Mouse (Mus musculus): ENCODE measurements at regions not wholly inside any gene's neighbourhood (a gene's known extent, or its start where the extent isn't known, plus 50 kb on each side); places are given as distances from the start of the nearest gene placed in this dataset.

DNA sequence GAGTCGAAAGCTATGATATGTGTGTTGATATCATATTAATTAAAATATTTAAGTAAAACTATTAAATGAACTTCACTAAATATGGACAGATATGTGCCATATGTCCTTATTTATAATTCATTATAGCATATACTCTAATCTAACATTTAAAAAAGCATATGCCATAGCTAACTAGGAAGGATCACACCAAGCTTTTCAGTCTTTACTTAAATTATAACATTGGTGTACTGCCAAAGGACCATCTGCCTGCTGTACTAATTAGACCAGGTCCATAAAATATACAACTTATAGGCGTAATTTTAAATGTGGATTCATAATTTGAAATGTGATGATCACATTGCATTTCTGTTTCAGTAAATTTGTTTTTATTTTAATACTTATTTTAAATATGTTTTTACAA, 651.9 kb upstream of the Klhl1 start:
- Histone ChIP-seq H3K9ac (replicated peaks; ENCODE audit: low read depth) (no peak overlapping the region), H3K4me3 (ENCODE audit: low read depth, low read length) (no peak overlapping the region), H3K27ac (ENCODE audit: low read length) (no peak overlapping the region), H3K9me3 (ENCODE audit: low read length) (no peaks in the 10 kb centered on the region), H3K4me1 (ENCODE audit: insufficient read depth, low read depth, low read length) (no peaks in the 10 kb centered on the region), H3K4me2 (replicated peaks; ENCODE audit: low read depth, low read length) (no peak overlapping the region), H3K36me3 (ENCODE audit: insufficient read depth, low read length) (no peaks in the 10 kb centered on the region), H3K27me3 (replicated peaks; ENCODE audit: insufficient read depth, low read length) (no peaks in the 10 kb centered on the region)
- ATAC-seq (no peak), DNase-seq (ENCODE audit: low spot score) (no peak)
- TF ChIP-seq EP300 (IDR thresholded peaks at IDR 0.05) (no peak), CTCF (IDR thresholded peaks at IDR 0.05) (no peak)
- WGBS = 86% methylated on average over 2 of the region's 2 CpGs

DNA sequence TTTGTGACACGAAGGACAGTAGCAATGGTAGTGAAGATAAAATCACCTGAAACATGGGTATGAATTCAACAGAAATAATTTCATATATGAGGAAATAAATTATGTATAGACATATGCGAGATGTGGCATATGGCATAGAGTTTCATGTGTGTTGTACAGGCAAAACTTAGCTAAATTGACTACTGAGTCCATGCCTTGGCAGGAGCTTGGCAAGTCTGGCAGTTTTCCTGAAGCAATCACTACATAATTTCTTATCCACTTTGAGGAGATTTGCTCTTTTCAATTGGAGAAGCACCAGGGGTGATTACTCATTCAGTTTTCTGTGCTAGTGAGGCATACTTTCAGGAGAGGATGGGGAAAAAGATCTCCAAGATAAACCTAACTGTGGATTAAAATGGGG, 646.9 kb upstream of the Klhl1 start:
- 86% methylated on average over 2 of the region's 2 CpGs for WGBS
- no peak overlapping the region for H3K27ac ChIP-seq (ENCODE audit: low read length)
- DNase-seq (ENCODE audit: low spot score) (no peak), ATAC-seq (no peak)
- no peaks in the 10 kb centered on the region for H3K27me3 ChIP-seq (replicated peaks; ENCODE audit: insufficient read depth, low read length)
- H3K4me2 ChIP-seq (replicated peaks; ENCODE audit: low read depth, low read length) = no peak overlapping the region
- H3K4me1 ChIP-seq (ENCODE audit: insufficient read depth, low read depth, low read length) = no peaks in the 10 kb centered on the region
- no peak overlapping the region for H3K9ac ChIP-seq (replicated peaks; ENCODE audit: low read depth)
- H3K4me3 ChIP-seq (ENCODE audit: low read depth, low read length) = no peak overlapping the region
- no peaks in the 10 kb centered on the region for H3K36me3 ChIP-seq (ENCODE audit: insufficient read depth, low read length)
- H3K9me3 ChIP-seq (ENCODE audit: low read length) = no peaks in the 10 kb centered on the region
- TF ChIP-seq EP300 (IDR thresholded peaks at IDR 0.05) = no peak
- no peak for TF ChIP-seq CTCF (IDR thresholded peaks at IDR 0.05)

DNA sequence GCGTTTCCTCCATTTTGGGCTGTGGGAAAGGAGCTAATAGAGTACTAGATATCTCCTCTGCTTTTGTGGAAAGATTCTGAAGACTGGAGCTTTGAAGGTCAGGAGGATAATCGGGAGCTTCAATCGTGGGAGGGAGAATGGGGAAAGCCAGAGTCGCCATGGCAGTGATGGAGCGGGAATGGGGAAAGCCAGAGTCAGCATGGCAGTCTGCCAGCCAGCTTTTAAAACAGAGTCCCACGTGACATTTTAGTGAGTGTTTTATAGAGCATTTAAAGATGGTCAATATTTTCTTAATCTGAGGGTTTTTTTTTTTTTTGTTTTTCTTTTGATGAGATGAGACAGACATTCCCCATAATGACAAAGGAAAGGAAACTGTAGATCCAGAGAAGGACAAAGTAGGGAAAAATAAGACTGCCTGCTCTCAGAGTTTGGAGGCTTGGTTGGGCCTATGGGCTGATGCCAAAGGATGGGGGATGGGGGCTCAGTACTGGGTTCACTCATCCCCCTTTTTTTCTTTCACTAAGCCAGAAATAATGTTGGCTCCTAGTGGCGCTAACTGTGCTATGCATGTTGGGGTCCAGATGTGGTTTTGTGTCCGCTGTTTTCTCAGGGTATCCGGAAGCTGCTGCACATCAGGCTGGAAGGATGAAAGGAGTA, 630.2 kb upstream of the Klhl1 start:
- no peak for ATAC-seq

DNA sequence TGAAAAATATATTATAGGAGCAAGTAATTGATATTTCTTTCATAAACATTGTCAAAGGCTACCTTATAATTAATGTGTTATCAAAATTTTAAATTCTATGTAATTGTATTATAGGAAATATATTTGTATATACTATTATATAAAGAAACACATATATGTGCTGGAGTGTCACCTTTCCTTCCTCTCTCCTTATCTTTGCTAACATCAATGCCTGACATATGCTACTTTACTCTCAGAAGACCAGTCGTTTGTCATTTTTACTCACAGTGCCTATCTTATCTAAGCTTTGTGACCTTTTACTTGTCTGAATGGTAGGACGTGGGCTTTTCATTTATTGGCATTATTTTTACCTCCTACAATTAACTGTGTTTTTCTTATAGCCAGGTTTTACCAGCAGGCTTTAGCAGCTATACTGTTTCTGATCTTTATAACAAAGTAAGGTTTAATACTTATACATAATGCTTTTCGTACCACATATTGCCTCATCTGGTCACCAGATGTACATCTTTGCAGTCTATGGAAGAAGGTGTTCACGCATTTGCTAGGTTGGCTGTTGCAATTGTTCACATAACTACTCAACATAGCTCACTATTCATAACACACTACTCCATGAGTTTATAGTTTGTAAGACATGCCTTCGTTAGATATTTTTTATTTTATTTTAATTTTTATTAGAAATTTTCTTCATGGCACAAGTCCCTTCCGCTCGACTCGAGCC, 597.2 kb upstream of the Klhl1 start:
- DNase-seq (ENCODE audit: low spot score) (no peak), ATAC-seq (no peak)
- Histone ChIP-seq H3K27ac (ENCODE audit: low read length) (no peak overlapping the region), H3K9me3 (ENCODE audit: low read length) (no peaks in the 10 kb centered on the region), H3K36me3 (ENCODE audit: insufficient read depth, low read length) (no peaks in the 10 kb centered on the region), H3K9ac (replicated peaks; ENCODE audit: low read depth) (no peak overlapping the region), H3K4me2 (replicated peaks; ENCODE audit: low read depth, low read length) (no peak overlapping the region), H3K27me3 (replicated peaks; ENCODE audit: insufficient read depth, low read length) (no peaks in the 10 kb centered on the region), H3K4me3 (ENCODE audit: low read depth, low read length) (no peak overlapping the region), H3K4me1 (ENCODE audit: insufficient read depth, low read depth, low read length) (no peaks in the 10 kb centered on the region)
- 76% methylated on average over 8 of the region's 8 CpGs for WGBS
- no peak for TF ChIP-seq CTCF (IDR thresholded peaks at IDR 0.05)
- TF ChIP-seq EP300 (IDR thresholded peaks at IDR 0.05) = no peak

More for the DNA sequence above, 630.2 kb upstream of the Klhl1 start:
- no peaks in the 10 kb centered on the region for H3K36me3 ChIP-seq (ENCODE audit: insufficient read depth, low read length)
- H3K4me2 ChIP-seq (replicated peaks; ENCODE audit: low read depth, low read length) = no peak overlapping the region
- no peaks in the 10 kb centered on the region for H3K27me3 ChIP-seq (replicated peaks; ENCODE audit: insufficient read depth, low read length)
- H3K27ac ChIP-seq (ENCODE audit: low read length) = no peak overlapping the region
- DNase-seq (ENCODE audit: low spot score) = no peak
- TF ChIP-seq CTCF (IDR thresholded peaks at IDR 0.05) = no peak
- TF ChIP-seq EP300 (IDR thresholded peaks at IDR 0.05) = no peak
- WGBS = 70% methylated on average over 9 of the region's 9 CpGs
- H3K4me1 ChIP-seq (ENCODE audit: insufficient read depth, low read depth, low read length) = no peaks in the 10 kb centered on the region
- no peaks in the 10 kb centered on the region for H3K9me3 ChIP-seq (ENCODE audit: low read length)
- no peak overlapping the region for H3K4me3 ChIP-seq (ENCODE audit: low read depth, low read length)
- H3K9ac ChIP-seq (replicated peaks; ENCODE audit: low read depth) = no peak overlapping the region

DNA sequence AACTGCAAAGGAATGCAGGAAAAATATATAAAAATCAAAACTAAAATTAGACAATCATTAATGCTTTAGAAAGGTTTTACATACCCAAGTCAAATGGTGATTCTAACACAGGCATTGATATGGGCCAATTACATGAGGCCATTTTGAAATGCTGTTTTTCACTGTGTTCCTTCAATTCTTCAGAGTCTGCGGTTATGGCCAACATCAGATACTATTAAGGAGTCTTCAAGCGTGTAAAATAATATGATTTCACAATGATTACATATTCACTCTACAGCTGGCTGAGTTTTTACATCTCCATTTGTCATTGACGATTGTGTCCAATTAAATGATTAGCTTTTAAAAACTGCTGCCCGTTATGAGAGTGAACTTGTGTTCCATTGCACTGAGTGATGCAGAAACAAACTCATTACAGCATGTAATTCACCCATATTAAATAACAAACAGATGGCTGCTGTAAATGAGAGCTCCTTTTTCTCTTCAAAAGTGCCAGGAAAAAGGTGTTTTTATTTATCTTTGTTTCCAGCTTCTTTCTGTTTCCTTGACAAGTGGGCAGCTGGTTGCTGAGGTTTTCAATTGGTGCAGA, 582.3 kb upstream of the Klhl1 start:
- no peak for DNase-seq (ENCODE audit: low spot score)

DNA sequence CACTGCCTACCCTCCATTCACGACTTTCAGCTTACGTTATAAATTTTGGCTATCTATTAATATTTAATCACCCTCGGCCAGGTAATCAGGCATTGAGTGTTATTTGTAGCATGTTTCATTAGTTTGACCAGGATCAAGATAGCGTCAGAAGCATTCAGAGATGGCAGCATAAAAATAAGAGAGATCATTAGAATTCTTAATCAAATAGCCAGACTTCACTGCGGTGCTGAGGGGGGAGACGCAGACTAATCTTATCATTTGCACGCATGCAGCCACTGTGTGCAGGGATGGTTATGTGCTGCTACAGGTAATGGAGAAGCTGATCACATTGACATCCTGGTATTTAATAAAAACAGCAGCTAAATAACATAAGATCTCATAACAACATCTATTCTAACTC, 574.5 kb upstream of the Klhl1 start:
- no peak overlapping the region for H3K4me2 ChIP-seq (replicated peaks; ENCODE audit: low read depth, low read length)
- H3K27me3 ChIP-seq (replicated peaks; ENCODE audit: insufficient read depth, low read length) = no peaks in the 10 kb centered on the region
- no peaks in the 10 kb centered on the region for H3K36me3 ChIP-seq (ENCODE audit: insufficient read depth, low read length)
- no peak overlapping the region for H3K9ac ChIP-seq (replicated peaks; ENCODE audit: low read depth)
- no peak overlapping the region for H3K4me3 ChIP-seq (ENCODE audit: low read depth, low read length)
- H3K4me1 ChIP-seq (ENCODE audit: insufficient read depth, low read depth, low read length) = no peaks in the 10 kb centered on the region
- WGBS = 87% methylated on average over 7 of the region's 7 CpGs
- no peak for DNase-seq (ENCODE audit: low spot score)
- ATAC-seq = no peak
- H3K27ac ChIP-seq (ENCODE audit: low read length) = no peak overlapping the region
- no peaks in the 10 kb centered on the region for H3K9me3 ChIP-seq (ENCODE audit: low read length)
- TF ChIP-seq CTCF (IDR thresholded peaks at IDR 0.05) = no peak
- TF ChIP-seq EP300 (IDR thresholded peaks at IDR 0.05) = no peak

More for the DNA sequence above, 582.3 kb upstream of the Klhl1 start:
- Histone ChIP-seq H3K27me3 (replicated peaks; ENCODE audit: insufficient read depth, low read length) (no peaks in the 10 kb centered on the region), H3K27ac (ENCODE audit: low read length) (no peak overlapping the region), H3K4me1 (ENCODE audit: insufficient read depth, low read depth, low read length) (no peaks in the 10 kb centered on the region), H3K9me3 (ENCODE audit: low read length) (no peaks in the 10 kb centered on the region), H3K9ac (replicated peaks; ENCODE audit: low read depth) (no peak overlapping the region), H3K36me3 (ENCODE audit: insufficient read depth, low read length) (no peaks in the 10 kb centered on the region), H3K4me3 (ENCODE audit: low read depth, low read length) (no peak overlapping the region), H3K4me2 (replicated peaks; ENCODE audit: low read depth, low read length) (no peak overlapping the region)
- 76% methylated on average over 4 of the region's 4 CpGs for WGBS
- TF ChIP-seq EP300 (IDR thresholded peaks at IDR 0.05) (no peak), CTCF (IDR thresholded peaks at IDR 0.05) (no peak)
- no peak for ATAC-seq

Data from lung, postnatal 0 days (tissue).